Mouse (Mus musculus): ENCODE measurements at regions not wholly inside any gene's neighbourhood (a gene's known extent, or its start where the extent isn't known, plus 50 kb on each side); places are given as distances from the start of the nearest gene placed in this dataset.

DNA sequence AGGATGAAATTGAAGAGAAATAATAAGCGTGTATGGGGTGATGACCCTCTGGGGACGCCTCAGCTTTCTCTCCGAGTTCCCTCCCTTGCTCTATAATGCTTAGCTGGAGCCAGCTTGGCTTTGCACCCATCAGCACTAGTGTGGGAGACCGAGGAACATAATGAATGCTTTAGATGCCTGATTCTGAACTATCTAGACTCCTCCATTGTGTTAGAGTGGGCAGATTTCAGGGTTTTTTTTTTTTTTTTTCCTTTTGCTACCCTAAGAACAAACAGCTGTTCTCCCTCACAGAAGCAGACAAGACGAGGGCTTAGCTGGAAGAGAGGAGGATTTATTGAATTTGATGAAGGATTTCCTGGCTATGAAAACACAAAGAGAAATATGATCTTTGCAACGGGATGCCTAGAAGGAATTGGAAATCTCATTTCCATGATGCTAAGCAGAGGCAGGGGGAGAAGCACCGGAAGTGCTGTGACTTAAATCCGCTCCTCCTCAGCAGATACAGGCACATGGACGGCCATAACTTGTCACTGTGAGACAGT is 390.4 kb upstream of the Auts2 start:
- no peak for TF ChIP-seq MAX (IDR thresholded peaks at IDR 0.05; ENCODE audit: low read length)
- no peak for TF ChIP-seq TCF12 (IDR thresholded peaks at IDR 0.05; ENCODE audit: low read depth, low read length)
- TF ChIP-seq RAD21 (IDR thresholded peaks at IDR 0.05; ENCODE audit: low read depth, low read length): no peak
- TF ChIP-seq CTCF (conservative IDR thresholded peaks at IDR 0.05 in 1 of 2, IDR thresholded peaks at IDR 0.05 in 1 of 2; ENCODE audit: low read depth in 2 of 2, low read length in 2 of 2): no peak
- no peak for TF ChIP-seq POLR2A (IDR thresholded peaks at IDR 0.05; ENCODE audit: low read depth, low read length)
- TF ChIP-seq ELF1 (IDR thresholded peaks at IDR 0.05; ENCODE audit: low read depth, low read length): no peak
- TF ChIP-seq GABPA (IDR thresholded peaks at IDR 0.05; ENCODE audit: insufficient replicate concordance, low read depth, low read length): no peak
- no peak for TF ChIP-seq SIN3A (IDR thresholded peaks at IDR 0.05; ENCODE audit: low read length)
- no peak for TF ChIP-seq NRF1 (IDR thresholded peaks at IDR 0.05; ENCODE audit: low read depth, low read length)
- TF ChIP-seq KAT2A (IDR thresholded peaks at IDR 0.05; ENCODE audit: insufficient replicate concordance, low read length): no peak
- no peak for TF ChIP-seq HCFC1 (IDR thresholded peaks at IDR 0.05; ENCODE audit: low read depth, low read length)
- TF ChIP-seq CHD2 (IDR thresholded peaks at IDR 0.05; ENCODE audit: low read length): no peak
- TF ChIP-seq MYC (IDR thresholded peaks at IDR 0.05; ENCODE audit: low read depth, low read length): no peak

All from CH12.LX (cell line).